Mouse (Mus musculus): Measurements from ENCODE around the gene Pycard. TPM values are rescaled to one million over a fixed set of nuclear protein-coding genes. Genes with fewer than 3 reads are reported as not detected.
A peak's percentile ranks its signal among the peaks of the same experiment; 100 is the strongest.

Pycard gene
- polyA plus RNA-seq, 1 experiment, result 17.0 TPM

DNA sequence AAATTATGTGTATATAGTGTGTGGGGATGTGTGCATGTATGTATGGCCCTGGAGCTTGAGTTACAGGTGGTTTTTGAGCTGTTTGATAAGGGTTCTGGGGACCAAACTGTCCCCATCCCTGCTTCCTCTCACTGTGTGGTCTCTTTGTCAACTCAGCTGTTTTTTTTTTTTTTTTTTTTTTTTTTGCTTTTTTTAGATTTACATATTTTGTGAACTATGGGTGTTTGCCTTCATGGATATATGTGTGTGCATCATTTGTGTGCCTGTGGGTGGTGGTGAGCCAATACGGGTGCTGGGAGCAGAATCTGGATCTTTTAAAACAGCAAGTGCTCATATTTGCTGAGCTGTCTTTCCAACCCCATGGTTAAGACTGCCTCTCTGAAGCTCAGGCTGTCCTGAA, 4.8 kb downstream of the Pycard start:
- Histone ChIP-seq H3K4me1 (peaks cover 48% of the 10 kb centered on the region), H3K36me3 (replicated peaks; ENCODE audit: low read length) (peaks cover 85% of the 10 kb centered on the region), H3K27me3 (replicated peaks) (no peaks in the 10 kb centered on the region), H3K4me3 (replicated peaks) (no peak overlapping the region), H3K9me3 (no peaks in the 10 kb centered on the region)
- TF ChIP-seq GATA1 (IDR thresholded peaks at IDR 0.05; ENCODE audit: borderline replicate concordance, low read length), result no peak
- TF ChIP-seq FLI1 (IDR thresholded peaks at IDR 0.05; ENCODE audit: low read length), result no peak

DNA sequence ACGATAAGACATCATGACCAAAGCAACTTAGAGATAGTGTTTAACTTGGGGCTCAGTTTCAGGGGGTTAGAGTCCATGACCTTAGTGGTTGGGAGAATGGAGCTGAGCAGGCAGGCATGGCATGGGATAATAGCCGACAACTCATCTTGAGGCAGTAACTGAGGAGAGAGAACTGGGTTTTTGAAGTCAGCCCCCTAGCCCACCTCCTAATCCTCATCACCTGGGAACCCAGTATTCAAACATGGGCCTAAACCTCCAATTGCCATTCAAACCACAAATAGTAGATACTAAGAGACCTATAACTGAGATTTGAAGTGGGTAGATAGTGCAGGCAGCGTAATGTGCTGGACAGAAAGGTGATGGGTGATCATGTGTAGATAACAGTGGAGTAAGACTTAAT, 13.1 kb downstream of the Pycard start:
- H3K27me3 ChIP-seq (replicated peaks), result no peaks in the 10 kb centered on the region
- H3K9me3 ChIP-seq, result no peaks in the 10 kb centered on the region
- TF ChIP-seq GATA1 (IDR thresholded peaks at IDR 0.05; ENCODE audit: borderline replicate concordance, low read length) (no peak), FLI1 (IDR thresholded peaks at IDR 0.05; ENCODE audit: low read length) (no peak)
- H3K4me3 ChIP-seq (replicated peaks), result no peak overlapping the region
- peaks cover 100% of the 10 kb centered on the region for H3K36me3 ChIP-seq (replicated peaks; ENCODE audit: low read length)
- 0 out of 2 replicates have a peak, but pooled peaks cover 3% of the 10 kb centered on the region for H3K4me1 ChIP-seq

- Histone ChIP-seq H3K4me3 (replicated peaks) (no peak overlapping the region), H3K27me3 (replicated peaks) (no peaks in the 10 kb centered on the region), H3K4me1 (peaks cover 5% of the 10 kb centered on the region), H3K9me3 (no peaks in the 10 kb centered on the region), H3K36me3 (replicated peaks; ENCODE audit: low read length) (peaks cover 100% of the 10 kb centered on the region)
- TF ChIP-seq GATA1 (IDR thresholded peaks at IDR 0.05; ENCODE audit: borderline replicate concordance, low read length), result no peak
- TF ChIP-seq FLI1 (IDR thresholded peaks at IDR 0.05; ENCODE audit: low read length), result no peak
These were observed 14.8 kb downstream of the Pycard start for GRCm38 (mm10) chr7:127978856-127979255.

GRCm38 (mm10) chr7:127974413-127974930, 19.2 kb downstream of the Pycard start:
- H3K4me1 ChIP-seq, result peaks cover 29% of the 10 kb centered on the region
- no peak overlapping the region for H3K4me3 ChIP-seq (replicated peaks)
- peaks cover 98% of the 10 kb centered on the region for H3K36me3 ChIP-seq (replicated peaks; ENCODE audit: low read length)
- TF ChIP-seq FLI1 (IDR thresholded peaks at IDR 0.05; ENCODE audit: low read length) (no peak), GATA1 (IDR thresholded peaks at IDR 0.05; ENCODE audit: borderline replicate concordance, low read length) (no peak)
- H3K9me3 ChIP-seq, result no peaks in the 10 kb centered on the region
- H3K27me3 ChIP-seq (replicated peaks), result no peaks in the 10 kb centered on the region

DNA sequence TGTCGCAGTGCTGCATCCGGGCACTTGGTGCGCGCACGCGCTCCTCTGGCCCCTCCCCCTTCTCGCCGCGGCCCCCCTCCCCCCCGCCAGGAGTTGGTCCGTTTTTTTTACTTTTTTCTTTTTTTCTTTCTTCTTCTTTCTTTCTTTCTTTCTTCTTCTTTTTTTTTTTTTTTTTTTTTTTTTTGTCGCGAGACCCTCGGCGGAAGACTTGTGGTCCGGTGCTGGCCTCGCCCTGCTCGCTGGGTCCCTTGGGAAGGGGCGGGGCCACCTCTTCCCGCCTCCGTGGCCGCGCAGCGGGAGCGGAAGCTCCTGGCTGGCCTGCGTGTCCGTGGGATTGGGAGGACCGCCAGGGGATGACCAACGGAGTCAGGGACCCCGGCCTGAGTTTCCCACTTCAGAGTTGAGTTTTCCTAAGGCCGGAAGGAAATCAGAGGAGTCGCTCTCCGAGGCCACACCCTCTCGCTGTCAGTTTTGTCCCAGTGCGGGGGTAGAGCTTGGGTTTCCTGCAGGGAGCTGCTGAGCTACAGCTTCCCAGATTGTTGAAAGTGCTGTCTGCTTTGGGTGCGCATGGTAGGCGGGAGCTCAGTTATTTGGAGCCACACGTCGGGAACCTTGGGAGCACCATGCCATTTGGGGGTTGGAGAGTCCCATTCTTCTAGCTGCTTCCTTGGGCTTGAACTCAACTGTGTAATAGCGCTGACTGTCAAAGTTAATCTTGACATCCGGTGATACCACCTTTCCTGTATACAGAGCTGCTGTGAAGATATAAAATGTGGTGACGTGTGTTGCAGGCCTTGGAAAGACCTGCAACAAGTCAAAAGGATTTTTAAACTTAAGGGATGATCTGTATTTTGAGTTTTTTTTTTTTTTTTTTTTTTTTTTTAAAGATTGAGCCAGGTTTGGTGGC, 25.5 kb downstream of the Pycard start:
- Histone ChIP-seq H3K27me3 (replicated peaks) (no peaks in the 10 kb centered on the region), H3K9me3 (no peaks in the 10 kb centered on the region), H3K36me3 (replicated peaks; ENCODE audit: low read length) (peaks cover 40% of the 10 kb centered on the region), H3K4me1 (peaks cover 42% of the 10 kb centered on the region), H3K4me3 (replicated peaks) (peak overlapping the region; percentile 99)
- TF ChIP-seq GATA1 (IDR thresholded peaks at IDR 0.05; ENCODE audit: borderline replicate concordance, low read length) (no peak), FLI1 (IDR thresholded peaks at IDR 0.05; ENCODE audit: low read length) (no peak)

- Histone ChIP-seq H3K36me3 (replicated peaks; ENCODE audit: low read length) (peaks cover 31% of the 10 kb centered on the region), H3K27me3 (replicated peaks) (no peaks in the 10 kb centered on the region), H3K9me3 (no peaks in the 10 kb centered on the region), H3K4me1 (peaks cover 37% of the 10 kb centered on the region), H3K4me3 (replicated peaks) (peak within 1 kb of the TSS; percentile 99)
- TF ChIP-seq GATA1 (IDR thresholded peaks at IDR 0.05; ENCODE audit: borderline replicate concordance, low read length) (no peak), FLI1 (IDR thresholded peaks at IDR 0.05; ENCODE audit: low read length) (no peak; the same call in 1 of the 2 replicates)
These were observed 26.4 kb downstream of the Pycard start, which contains the start of gene Fus for GRCm38 (mm10) chr7:127967004-127967921. Gene Fus, plus strand, starts transcription at chr7:127967457.

DNA sequence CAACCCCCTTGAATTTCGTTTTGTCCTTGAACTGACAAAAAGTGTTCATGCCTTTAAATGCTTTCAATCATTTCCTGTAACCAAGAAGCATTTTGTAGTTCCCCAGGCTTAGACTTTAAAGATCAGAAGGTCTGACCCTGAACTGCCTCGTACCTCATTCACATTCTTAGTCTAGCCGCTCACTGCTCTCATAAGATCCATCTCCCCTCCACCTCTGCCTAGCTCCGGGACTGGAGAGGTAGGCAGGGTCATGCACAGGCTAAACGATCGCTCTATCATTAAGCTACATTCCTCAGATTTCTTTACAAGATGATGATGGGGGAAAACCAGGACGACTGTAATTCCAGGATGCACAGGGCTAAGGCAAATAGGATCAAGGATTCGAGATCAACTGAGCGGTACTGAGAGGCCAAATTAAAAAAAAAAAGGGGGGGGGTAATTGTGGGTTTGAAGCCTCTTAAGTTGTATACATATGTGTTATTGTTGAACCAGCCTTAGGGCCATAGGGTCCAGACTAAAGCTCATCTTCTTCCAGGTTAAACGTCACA, 27.2 kb downstream of the Pycard start:
- TF ChIP-seq FLI1 (IDR thresholded peaks at IDR 0.05; ENCODE audit: low read length) (no peak), GATA1 (IDR thresholded peaks at IDR 0.05; ENCODE audit: borderline replicate concordance, low read length) (no peak)
- H3K4me1 ChIP-seq, result peaks cover 31% of the 10 kb centered on the region

DNA sequence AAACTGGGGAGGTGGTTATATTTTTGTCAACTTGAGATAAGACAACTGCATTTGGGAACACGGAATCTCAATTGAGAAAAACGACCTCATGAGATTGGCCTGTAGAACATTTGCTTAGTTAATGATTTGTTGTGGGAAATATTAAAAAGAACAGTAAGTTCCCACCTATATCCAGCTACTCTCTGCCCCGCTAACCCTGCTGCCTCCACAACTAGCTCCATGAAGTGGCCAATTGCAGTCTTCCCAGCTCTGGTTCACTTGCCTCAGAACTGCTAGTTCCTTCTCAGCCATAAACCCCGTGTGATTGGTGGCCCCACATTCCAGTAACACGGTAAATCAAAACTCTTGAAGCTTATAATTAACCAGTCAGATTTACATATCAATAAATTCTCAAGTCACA, 34.3 kb downstream of the Pycard start:
- Histone ChIP-seq H3K9me3 (0 out of 2 replicates have a peak, but pooled peaks cover 2% of the 10 kb centered on the region), H3K4me3 (replicated peaks) (no peak overlapping the region), H3K4me1 (peaks cover 22% of the 10 kb centered on the region), H3K27me3 (replicated peaks) (no peaks in the 10 kb centered on the region), H3K36me3 (replicated peaks; ENCODE audit: low read length) (no peaks in the 10 kb centered on the region)
- no peak for TF ChIP-seq FLI1 (IDR thresholded peaks at IDR 0.05; ENCODE audit: low read length)
- TF ChIP-seq GATA1 (IDR thresholded peaks at IDR 0.05; ENCODE audit: borderline replicate concordance, low read length), result no peak

More for the DNA sequence above, 27.2 kb downstream of the Pycard start:
- H3K4me3 ChIP-seq (replicated peaks), result peak overlapping the region; percentile 99
- no peaks in the 10 kb centered on the region for H3K9me3 ChIP-seq
- no peaks in the 10 kb centered on the region for H3K27me3 ChIP-seq (replicated peaks)
- peaks cover 23% of the 10 kb centered on the region for H3K36me3 ChIP-seq (replicated peaks; ENCODE audit: low read length)
